Mouse (Mus musculus): Measurements from ENCODE around the gene Selenof.

GRCm38 (mm10) chr3:144577366-144578340 lies 7.5 kb downstream of the Selenof start:
- TF ChIP-seq POLR2A (IDR thresholded peaks at IDR 0.05; ENCODE audit: low read depth, low read length) = no peak
- TF ChIP-seq CTCF (conservative IDR thresholded peaks at IDR 0.05; ENCODE audit: insufficient read depth, insufficient read length, low read depth, low read length) = no peak

All from kidney, adult 2 months (tissue).